Mouse (Mus musculus) CD8-positive naive resting alpha-beta T cell, adult 2 months (primary cell): ENCODE data around the gene Rptor.

Experiments used
- DNase-seq, 2 experiments: peaks; one replicate each; pipeline ENCODE4 v3.0.0; 2022; ENCODE audit warnings: low read depth in 2 of 2, low spot score in 2 of 2

Rptor gene

DNA sequence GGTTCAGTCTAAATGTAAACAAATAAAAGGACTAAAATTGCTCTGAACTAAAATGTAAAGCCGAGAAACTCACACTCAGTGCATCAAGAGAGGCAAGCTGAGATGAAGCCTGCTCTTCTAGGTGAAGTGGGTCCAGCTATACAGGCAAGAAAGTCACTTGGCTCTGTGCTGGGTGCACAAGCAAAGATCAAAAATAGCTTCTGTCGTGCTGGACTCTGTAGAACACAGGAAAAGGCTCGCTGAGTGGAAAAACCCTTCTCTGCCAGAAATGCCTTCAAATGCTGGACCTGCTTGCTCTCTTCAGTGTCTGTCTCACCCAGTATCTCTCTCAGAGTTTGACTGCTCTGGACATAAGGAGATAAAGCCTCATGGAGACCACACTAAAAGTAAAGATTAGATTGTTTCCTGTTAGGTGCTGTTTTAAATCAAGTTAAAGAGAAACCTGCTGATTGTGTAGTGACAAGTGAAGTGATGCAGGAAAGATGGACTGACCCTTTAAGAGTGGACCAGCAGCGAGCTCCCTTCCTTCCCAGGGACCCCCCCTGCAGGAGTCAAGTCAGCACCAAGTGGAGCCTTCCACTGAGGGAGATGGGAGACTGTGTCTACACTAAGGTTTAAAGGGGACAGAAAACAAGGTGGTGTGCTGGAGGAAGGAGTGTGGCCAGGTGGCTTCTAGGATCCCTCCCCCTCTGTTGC, 130.4 kb downstream of the Rptor start:
- no peak for DNase-seq

DNA sequence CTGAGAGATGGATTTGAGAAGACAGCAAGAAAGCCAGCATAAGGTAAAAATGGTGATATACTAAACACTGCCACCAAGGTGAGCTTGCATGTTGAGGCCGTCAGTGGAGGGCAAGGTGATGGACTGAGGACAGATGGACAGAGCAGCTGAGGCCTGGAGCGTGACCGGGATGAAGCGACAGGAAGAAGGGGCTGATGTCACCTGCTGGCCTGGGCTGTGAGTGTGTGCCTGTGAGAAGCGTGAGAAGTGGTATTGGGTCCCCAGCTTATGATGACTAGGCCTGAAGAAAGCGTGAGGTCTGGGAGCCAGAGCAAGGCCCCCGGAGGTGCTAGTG, 130.9 kb downstream of the Rptor start:
- no peak for DNase-seq

DNA sequence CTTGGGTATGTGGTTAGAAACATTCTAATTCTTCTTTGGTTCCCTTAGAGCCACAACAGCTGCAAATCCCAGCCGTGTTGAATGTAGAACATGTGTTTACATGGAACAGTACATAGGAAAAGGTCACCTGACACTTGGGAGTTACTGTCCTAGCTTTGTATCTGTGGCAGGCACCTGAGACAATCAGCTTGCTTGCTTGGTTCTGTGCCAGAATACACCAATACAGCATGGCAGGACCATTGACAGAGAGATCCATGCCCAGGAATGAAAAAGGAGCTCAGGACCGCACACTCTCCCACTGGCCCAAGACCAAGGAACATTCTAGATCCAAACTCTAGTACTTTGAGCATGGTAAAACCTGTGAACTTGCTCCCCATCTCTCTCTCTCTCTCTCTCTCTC, 132.4 kb downstream of the Rptor start:
- no peak for DNase-seq

DNA sequence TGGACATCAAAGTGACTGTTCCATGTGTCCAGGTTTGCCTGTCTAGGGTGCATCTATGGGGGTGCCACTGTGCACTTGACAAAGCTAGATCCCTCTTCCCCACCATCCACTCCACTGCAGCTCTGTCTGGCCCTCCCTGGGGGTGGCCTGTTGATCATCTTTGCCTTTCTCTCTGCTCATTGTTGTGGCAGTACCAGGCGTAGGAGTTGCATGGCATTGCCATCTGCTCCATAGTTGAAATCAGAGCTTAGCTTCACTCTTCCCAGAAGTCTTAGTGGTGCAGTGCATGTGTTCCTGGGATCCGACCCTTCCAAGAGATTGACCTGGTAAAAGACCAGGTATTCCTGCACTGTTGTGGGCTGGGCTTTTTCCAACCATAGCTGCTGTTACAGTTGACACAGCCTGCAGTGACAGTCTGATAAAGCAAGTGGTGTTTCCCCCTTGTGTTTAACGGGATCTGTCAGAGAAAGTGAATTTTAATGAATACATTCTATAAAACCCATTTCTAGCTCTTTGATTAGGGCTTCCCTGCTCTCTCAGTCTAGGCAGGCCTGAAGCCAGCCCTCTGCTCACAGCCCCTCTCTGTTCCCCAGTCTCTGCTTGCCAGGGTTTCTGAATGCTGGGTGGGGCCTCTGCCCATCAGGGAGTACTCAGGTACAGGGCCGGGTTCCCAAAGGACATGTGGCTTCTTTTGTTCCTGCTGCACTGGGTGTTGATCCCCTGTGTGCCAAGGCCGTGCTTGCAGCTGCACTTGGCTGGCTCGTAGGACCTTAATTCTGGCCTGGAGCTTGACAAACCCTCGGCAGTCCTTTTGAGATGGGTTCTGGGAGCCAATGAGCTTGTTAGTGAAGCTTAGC, 136.5 kb downstream of the Rptor start:
- DNase-seq, result no peak

DNA sequence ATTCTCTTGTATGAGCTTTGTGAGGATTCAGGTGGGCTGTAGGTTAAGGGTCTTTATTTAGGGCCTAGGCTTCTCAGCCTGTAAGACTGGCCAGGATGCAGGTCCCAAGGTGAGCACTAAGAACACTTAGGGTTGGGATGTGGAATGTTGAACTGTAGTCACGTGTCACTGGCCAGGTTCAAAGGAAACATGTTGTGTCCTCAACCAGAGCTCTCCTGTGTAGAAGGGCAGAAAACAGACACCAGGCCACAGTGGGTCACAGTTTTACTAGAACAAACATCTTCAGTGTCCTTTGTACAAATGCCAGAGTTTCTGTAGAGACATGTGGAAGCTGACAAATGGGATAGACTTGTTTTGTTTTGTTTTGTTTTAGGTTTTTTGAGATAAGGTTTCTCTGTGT, 138.7 kb downstream of the Rptor start:
- DNase-seq, result no peak

DNA sequence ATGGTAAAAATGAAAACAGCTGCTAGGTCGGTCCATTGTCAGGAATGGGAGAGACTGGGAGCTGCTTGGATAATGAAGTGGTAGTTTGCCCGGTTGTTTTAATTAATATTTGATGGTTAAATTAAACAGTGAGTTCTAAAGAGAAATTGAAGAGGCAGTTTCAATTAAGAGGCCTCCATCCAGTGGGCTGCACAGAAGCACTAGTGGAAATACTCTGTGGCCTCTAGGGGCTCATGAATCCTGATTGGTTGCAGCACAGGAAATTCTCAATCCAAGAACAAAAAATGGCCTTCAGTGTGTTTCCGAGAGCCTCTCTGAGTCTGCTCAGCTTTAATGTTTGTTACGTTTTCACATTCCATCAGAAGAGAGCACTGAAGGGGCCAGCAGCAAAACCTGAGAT, 141.7 kb downstream of the Rptor start:
- DNase-seq, result no peak

DNA sequence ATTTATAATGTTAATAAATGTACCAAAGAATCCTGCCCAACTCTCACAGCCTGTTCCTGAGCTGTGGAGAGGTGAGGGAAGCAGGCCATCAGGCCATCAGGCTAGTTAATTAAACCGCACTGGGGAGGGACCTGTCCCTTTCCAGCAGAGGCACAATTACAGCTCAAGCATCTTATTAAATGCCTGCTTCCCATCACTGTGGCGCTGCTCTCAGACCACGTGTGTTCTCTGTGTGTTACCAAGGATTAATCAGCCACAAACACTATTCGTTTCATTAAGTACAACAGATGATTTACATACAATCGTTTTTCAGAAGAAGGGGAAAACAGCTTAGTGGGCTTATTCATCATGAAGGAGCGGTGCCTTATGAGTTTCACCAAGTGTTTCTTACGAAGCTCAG, 142.6 kb downstream of the Rptor start:
- no peak for DNase-seq

DNA sequence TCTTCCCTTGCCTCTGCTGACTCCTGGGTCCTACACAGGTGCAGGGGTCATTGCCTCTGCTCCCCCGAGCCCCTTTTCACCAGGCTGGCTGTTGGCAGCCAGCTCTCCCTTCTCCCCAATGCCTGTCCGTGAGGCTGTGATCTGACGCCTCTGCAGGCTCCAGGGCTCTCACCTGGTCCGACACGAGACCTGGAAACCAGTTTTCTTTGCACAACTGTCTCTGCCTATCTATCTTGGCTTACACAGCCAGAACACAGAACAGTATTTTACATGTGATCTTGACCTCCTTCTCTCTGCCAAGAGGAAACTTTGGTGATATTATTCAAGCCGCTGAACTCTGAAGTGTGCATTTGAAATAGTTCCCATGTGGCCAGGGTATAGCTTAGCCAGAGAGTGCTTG, 151.8 kb downstream of the Rptor start:
- no peak for DNase-seq

DNA sequence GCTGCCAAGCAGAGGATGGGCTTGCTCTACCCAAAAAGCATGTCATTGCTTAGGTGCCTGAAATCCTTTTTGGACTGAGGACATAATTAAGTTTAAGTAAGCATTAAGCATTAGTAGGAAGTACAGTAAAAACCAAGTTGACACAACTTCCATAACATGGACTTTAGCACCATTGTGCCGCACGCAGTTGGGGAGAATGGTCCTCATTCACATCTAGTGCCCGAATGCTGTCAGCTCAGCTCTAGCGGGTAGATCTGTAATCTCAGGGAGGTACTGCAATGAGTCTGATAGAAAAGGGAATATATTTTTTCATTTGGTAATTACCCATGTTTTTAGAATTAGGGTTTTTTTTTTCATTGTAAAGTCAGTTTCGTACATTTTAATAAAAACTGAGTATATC, 155.5 kb downstream of the Rptor start:
- no peak for DNase-seq

DNA sequence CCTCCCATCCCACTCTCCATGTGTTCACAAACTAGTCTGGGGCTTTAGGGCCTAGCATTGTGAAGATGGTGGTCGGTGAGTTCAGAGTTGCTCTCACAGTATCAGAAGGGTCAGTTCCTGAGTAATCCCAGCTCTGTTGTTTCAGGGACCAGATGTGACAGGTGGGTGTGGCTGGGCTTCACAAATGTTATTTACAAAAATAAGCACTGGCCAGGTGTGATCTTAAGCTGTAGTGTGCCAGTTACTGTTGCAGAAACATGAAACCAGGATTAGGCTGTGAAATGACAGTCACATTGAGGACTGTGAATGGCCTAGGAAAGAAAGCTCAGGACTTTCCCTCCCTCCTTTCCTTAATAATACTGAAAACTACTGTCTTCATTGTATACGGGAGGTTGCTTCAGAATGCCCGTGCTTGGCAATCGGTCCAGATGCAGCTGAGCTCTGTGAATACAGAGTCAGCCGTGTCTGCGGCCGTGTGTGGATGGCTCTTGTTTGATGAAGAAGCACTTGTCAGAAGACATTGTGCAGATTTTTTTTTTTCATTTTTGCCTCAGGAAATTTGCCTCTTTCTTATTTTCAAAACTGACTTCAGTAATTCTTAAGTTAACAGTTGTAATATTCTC, 156.1 kb downstream of the Rptor start:
- DNase-seq, result no peak

DNA sequence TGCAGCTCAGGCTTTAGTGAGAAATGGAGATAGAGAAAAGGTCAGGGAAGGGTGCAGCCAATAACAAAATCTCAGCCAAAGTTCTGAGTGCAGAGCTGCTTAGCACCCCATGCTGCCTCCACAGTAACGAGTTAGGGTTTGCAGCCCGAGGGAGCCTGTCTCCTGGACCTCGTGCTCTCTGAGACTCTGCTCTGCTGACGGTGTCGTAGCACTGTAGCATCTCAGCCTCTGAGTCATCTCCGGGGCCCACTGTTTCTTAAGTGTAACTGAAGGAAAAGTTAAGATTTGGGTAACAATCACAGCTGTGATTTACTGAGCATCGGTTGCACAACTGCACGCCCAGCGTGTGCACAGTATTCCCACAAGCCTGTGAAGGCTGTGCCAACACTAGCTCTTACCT, 160.2 kb downstream of the Rptor start:
- DNase-seq, result no peak

DNA sequence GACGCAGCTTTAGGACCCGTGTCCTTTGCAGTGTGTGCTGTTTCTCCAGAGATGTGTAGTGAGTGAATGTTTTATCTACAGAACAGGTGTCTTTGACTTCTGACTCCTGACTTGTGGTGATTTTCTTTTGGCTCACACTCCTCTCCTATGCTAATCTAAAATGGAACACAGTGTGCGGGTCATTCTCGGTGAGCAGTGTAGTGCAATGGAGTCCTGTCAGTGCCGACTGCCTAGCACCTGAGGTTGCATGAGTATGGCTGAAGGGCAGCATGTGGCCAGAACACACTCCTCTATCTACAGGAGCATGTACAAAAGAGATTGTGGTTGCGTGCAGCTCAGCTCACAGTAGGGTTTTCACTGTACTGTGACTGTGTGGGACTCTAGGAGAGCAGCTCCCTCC, 163.3 kb downstream of the Rptor start:
- DNase-seq, result no peak

DNA sequence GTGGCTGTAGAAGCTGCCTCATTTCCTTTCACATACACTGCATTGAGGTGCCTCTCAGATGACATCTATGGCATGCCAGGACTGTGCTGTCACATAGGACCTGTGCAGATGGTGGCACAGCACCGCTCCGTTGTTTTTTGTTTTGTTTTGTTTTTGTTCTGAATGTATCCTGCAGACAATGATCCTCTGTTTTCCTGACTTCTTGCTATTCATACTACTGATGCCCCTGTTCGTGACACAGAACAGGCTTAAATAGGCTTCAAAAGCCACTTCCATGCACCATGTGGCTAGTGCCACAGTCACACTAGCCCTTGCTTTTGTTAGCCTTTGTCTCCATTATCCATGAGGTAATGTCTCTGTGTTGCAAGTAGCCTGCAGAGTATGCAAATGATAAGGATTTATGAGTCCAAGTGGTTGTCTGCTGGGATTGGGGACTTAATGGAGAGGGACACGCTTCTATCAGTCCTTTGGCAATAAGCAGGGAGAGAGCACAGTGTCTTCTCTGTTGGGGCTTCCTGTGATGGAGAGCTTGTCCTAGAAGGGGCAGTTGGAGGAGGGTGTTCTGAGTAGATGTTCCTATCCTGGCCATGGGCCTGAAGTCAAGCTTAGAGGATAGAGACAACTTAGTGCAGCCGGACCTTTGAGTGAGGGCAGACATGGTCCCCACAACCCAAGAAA, 164.2 kb downstream of the Rptor start:
- no peak for DNase-seq

DNA sequence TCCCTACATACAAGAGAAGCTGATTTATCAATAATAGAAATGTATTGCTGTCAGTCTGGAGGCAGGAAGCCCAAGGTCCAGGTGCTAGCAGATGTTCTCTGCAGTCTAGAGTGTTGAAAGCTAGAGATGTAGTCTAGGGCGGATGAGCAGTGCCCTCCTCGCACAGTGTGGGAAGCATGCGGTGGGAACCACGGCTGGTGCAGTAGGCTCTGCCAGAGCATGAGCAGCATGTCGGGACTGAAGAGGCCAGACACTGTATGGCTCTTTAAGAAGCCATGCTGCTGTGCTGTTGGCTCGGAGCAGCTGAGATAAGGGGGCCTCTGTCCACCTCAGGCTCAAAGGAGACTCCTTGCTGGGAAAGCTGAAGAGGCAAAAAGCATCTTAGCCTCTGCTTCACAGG, 164.8 kb downstream of the Rptor start:
- DNase-seq, result no peak

DNA sequence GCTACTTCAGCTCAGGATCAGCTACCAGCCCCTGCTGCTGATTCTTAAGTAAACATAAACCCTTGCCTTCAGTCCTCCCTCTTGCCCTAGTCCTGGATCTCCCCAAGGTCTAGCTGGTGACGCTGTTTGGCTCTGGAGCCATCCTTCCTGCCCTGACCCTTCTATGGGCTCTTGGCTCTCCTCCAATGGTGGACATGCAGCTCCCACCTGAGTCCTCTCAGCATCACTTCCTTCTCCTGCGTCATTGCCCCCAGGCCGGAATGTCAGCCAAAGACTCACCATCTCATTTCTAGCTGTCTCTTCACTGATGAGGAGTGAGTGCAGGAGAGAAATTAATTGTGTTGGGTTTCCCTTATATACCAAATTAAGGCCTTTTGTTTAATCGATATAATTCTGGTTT, 165.8 kb downstream of the Rptor start:
- DNase-seq, result no peak

DNA sequence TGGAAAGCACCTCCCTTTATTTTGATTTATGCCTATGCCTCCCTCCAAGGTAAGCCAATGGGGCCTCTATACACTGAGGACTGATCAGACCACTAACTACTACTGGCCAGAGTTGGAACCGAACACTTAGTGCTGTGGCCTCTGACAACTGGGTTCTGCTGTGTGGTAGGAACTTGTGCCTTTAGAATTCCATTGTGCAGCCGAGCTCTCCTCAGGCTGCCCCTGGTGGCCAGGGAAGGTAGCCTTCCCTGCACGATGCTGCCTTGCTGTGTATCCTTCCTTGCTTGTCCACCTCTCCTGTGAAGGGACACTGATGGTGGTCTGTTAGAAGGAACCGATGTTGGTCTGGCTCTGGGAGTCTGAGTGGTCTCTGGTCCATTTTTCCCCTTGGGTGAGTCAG, 167.0 kb downstream of the Rptor start:
- no peak for DNase-seq

DNA sequence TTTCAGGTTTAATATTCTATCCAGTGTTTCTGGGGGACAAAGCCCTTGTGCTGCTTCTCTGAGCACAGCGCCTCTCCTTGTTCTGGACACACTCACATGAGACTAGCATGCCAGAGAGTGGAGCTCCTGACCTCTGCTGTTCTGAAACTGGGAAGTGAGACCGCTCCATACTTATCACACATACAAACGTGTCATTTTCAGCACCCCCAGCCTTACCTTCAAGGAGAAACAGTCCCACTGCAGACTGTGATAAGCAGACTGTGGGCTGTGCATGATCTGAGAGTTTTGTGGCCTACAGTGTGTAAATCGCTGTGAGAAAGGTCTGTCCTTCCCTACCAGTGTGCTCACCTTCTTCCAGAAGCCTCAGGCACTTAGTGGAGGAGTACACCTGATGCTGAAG, 168.3 kb downstream of the Rptor start:
- no peak for DNase-seq

DNA sequence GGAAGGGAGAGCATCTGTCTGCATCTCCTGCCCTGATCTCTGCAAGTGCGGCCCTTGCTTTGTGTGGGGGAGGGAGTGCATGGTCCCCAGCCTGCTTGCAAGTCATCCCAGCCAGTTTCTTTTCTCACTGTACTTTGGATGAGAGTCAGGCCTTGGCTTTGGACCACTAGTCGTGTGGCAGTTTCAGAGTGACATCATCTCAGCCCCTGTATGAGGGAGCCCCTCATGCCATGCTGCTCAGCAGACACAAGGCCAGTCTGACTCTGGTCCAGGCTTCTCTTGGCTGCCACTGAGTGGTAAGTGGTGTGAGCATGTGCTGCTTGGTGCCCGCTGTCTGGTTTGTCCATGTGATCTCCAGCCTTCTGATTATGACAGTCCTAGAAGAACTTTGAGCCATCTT, 170.2 kb downstream of the Rptor start:
- DNase-seq, result no peak

DNA sequence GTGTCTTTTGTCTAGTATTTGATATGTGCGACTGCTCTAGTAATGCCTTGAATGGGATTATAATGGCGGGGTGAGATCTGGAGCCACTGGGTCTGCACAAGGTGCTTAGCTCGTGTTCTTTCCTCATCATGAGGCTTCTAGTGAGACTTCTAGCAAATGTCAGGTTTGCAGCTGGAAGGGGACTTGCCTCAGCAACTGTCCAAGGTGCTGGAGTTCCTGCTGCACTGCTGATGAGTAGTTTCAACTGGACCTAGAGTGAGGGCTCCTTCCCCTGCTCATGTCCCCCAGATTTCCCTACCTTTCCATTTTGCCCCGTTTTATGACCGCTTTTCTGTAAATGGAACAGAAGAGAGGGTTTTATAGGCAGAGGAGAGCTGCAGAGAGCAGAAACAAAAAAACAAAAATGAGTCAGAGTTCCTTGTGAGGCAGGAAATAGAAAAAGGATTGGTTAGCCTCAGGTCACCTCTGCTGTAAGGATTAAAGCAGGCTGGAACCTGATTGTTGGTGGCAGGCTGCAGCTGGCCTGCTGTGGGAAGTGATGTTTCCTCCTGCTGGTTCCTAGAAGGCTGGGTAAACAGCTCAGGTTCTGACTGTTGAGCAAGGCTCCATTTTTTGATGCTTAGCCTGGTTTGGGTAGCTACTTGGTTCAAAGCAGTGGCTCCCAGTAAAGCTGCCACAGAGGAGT, 172.5 kb downstream of the Rptor start:
- DNase-seq, result no peak

DNA sequence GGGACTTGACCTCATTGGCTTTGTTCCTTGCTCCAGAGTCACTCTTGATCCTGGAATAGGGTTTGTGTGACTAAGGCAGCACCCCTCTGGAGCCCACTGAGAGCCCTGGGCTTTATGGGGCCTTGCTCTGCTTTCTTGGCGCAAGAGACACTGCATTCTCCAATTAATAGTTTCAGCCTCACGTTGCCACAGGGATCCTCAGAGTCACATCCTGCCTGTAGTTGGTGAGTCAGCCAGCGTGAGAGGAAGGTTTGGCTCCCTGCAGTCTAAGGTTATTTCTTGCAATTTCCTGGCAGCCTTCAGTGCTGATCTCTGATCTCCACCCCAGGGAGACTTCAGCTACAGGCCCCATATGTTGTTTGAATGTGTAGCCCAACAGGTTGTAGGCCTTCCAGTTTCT, 174.5 kb downstream of the Rptor start:
- no peak for DNase-seq

DNA sequence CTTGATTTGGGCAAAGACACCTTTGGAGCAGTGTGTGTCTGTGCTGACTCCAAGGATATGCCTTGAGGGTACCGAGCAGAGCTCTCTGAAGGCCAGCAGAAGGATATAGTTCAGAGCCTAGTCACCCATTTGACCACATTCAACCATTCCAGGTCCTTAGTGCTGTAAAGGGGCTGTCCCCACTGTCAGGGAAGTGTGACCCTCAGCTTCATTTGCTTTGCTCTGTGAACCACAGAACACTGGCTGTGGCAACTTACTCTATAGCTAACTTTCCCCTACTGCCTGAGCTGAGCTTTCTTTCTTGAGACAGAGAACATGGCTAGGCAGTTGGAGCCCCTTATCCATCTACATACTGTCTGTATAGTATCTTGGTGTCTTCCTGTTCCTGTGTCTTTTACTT, 175.2 kb downstream of the Rptor start:
- no peak for DNase-seq
